Mouse (Mus musculus) gastrocnemius, adult 2 months (tissue): Measurements from ENCODE around the gene Vstm2l. TPM values are rescaled to one million over a fixed set of nuclear protein-coding genes. Genes with fewer than 3 reads are reported as not detected.
A peak's percentile ranks its signal among the peaks of the same experiment; 100 is the strongest.

ENCODE experiments used
- DNase-seq: peaks from one replicate; pipeline ENCODE4 v3.0.0; 2022
- H3K27ac ChIP-seq: fragments of 200-600 bp; 2 replicates; pipeline ENCODE4 v1.8.1; 2022; ENCODE audit warnings: mild to moderate bottlenecking
- H3K4me3 ChIP-seq: fragments of 200-600 bp; 2 replicates; pipeline ENCODE4 v1.8.1; 2022; ENCODE audit warnings: mild to moderate bottlenecking, moderate library complexity
- CTCF ChIP-seq: fragments of 200-600 bp; IDR thresholded peaks from 2 replicates; pipeline ENCODE4 v1.8.1; 2022; ENCODE audit warnings: antibody characterized with exemption, mild to moderate bottlenecking, moderate library complexity
- intact Hi-C: fragments of 180-260 bp; cut with DNase I; formaldehyde crosslinking; loops from one replicate; pipeline ENCODE4 v1.15.1; 2025
- long read RNA-seq, 2 experiments: library from polyadenylated mRNA; stranded (forward); transcript quantifications; one replicate each; pipeline ENCODE4 v2.0.0; 2021
- total RNA-seq, 2 experiments: library from RNA; stranded (reverse); gene quantifications; 2 replicates each; pipeline ENCODE4 v1.2.3; 2021

The Vstm2l gene
- not detected for total RNA-seq
- long read RNA-seq, experiment 1, result 0 reads
- long read RNA-seq, experiment 2, result 0 reads

GRCm38 (mm10) chr2:157914105-157914764, at the start of gene Vstm2l:
Vstm2l (plus strand) TSS chr2:157914653.
- no peak within 1 kb of the TSS for H3K27ac ChIP-seq
- TF ChIP-seq CTCF, result no peak
- no peak for DNase-seq
- no peak within 1 kb of the TSS for H3K4me3 ChIP-seq
- intact Hi-C loops, result no loop called here

GRCm38 (mm10) chr2:157867126-157867525, 47.3 kb upstream of the Vstm2l start:
- DNase-seq, result no peak
- peak overlapping the region; percentile 44; the same call in 1 of the 2 replicates for H3K27ac ChIP-seq
- intact Hi-C loops, result no loop called here
- no peak overlapping the region for H3K4me3 ChIP-seq
- TF ChIP-seq CTCF, result no peak

GRCm38 (mm10) chr2:157870247-157870646, 44.2 kb upstream of the Vstm2l start:
- H3K4me3 ChIP-seq, result no peak overlapping the region
- peak; percentile 94 for DNase-seq
- intact Hi-C loops, result no loop called here
- TF ChIP-seq CTCF, result no peak
- peak overlapping the region; percentile 94 for H3K27ac ChIP-seq

GRCm38 (mm10) chr2:157873223-157873622, 41.2 kb upstream of the Vstm2l start:
- no peak for TF ChIP-seq CTCF
- no peak overlapping the region for H3K4me3 ChIP-seq
- DNase-seq, result peak; percentile 92
- H3K27ac ChIP-seq, result peak overlapping the region; percentile 94
- intact Hi-C loops, result loop anchor here (1.0 kb wide), 1 partner anchor 65 kb away; no protein-coding TSS in a partner anchor

GRCm38 (mm10) chr2:157873691-157874090, 40.8 kb upstream of the Vstm2l start:
- H3K27ac ChIP-seq, result peak overlapping the region; percentile 94
- peak; percentile 81 for DNase-seq
- intact Hi-C loops, result loop anchor here (1.0 kb wide), 1 partner anchor 65 kb away; no protein-coding TSS in a partner anchor

GRCm38 (mm10) chr2:157875111-157875510, 39.3 kb upstream of the Vstm2l start:
- TF ChIP-seq CTCF, result no peak
- intact Hi-C loops, result loop anchor here (1.0 to 5.0 kb wide), 3 partner anchors 112 to 240 kb away; no protein-coding TSS in a partner anchor
- peak overlapping the region; percentile 94 for H3K27ac ChIP-seq
- DNase-seq, result peak; percentile 72
- H3K4me3 ChIP-seq, result no peak overlapping the region

More at GRCm38 (mm10) chr2:157873691-157874090, 40.8 kb upstream of the Vstm2l start:
- no peak for TF ChIP-seq CTCF
- no peak overlapping the region for H3K4me3 ChIP-seq

- H3K27ac ChIP-seq, result no peak overlapping the region
- H3K4me3 ChIP-seq, result no peak overlapping the region
- intact Hi-C loops, result loop anchor here (5.0 kb wide), 2 partner anchors 110 to 120 kb away; no protein-coding TSS in a partner anchor
- DNase-seq, result no peak
- TF ChIP-seq CTCF, result no peak
Observed at GRCm38 (mm10) chr2:157877394-157877793, 37.1 kb upstream of the Vstm2l start.

- no peak overlapping the region for H3K4me3 ChIP-seq
- no peak for DNase-seq
- no peak for TF ChIP-seq CTCF
- no peak overlapping the region for H3K27ac ChIP-seq
- intact Hi-C loops, result loop anchor here (5.0 kb wide), 2 partner anchors 109 to 121 kb away; no protein-coding TSS in a partner anchor
Observed at GRCm38 (mm10) chr2:157877967-157878366, 36.5 kb upstream of the Vstm2l start.

- no peak overlapping the region for H3K4me3 ChIP-seq
- no peak for DNase-seq
- no peak for TF ChIP-seq CTCF
- H3K27ac ChIP-seq, result no peak overlapping the region
- intact Hi-C loops, result no loop called here
Observed at GRCm38 (mm10) chr2:157881939-157882338, 32.5 kb upstream of the Vstm2l start.

GRCm38 (mm10) chr2:157887275-157888025, 27.0 kb upstream of the Vstm2l start:
- H3K27ac ChIP-seq, result no peak overlapping the region
- intact Hi-C loops, result no loop called here
- DNase-seq, result no peak
- no peak for TF ChIP-seq CTCF
- no peak overlapping the region for H3K4me3 ChIP-seq

- no peak for DNase-seq
- TF ChIP-seq CTCF, result no peak
- Histone ChIP-seq H3K27ac (no peak overlapping the region), H3K4me3 (no peak overlapping the region)
- intact Hi-C loops, result no loop called here
Observed at GRCm38 (mm10) chr2:157891166-157891565, 23.3 kb upstream of the Vstm2l start.

- no peak overlapping the region for H3K4me3 ChIP-seq
- no peak for DNase-seq
- intact Hi-C loops, result no loop called here
- no peak for TF ChIP-seq CTCF
- H3K27ac ChIP-seq, result no peak overlapping the region
Observed at GRCm38 (mm10) chr2:157897131-157897530, 17.3 kb upstream of the Vstm2l start.

GRCm38 (mm10) chr2:157913204-157913636, 1.2 kb upstream of the Vstm2l start:
- intact Hi-C loops, result no loop called here
- Histone ChIP-seq H3K4me3 (no peak overlapping the region), H3K27ac (no peak overlapping the region)
- TF ChIP-seq CTCF, result no peak
- DNase-seq, result peak; percentile 85
